Mouse (Mus musculus) liver, embryonic 14.5 days (tissue): ENCODE data around the gene Acer2.

Source experiments
- CTCF ChIP-seq: IDR thresholded peaks from 2 replicates; pipeline ENCODE4 v1.5.1; 2016; ENCODE audit warnings: antibody characterized with exemption, low read depth, control low read depth
- EP300 ChIP-seq: IDR thresholded peaks from 2 replicates; pipeline ENCODE4 v1.6.1; 2016; ENCODE audit warnings: antibody characterized with exemption, low read depth

- no peak for TF ChIP-seq CTCF
- no peak for TF ChIP-seq EP300
Measured at GRCm38 (mm10) chr4:86845384-86845783, 28.8 kb upstream of the Acer2 start.
